Mouse (Mus musculus): ENCODE results near the gene Esr1. TPM values are rescaled to one million over a fixed set of nuclear protein-coding genes. Genes with fewer than 3 reads are reported as not detected.
"Not testable (repeated sequence)": the region's sequence is repeated elsewhere in the genome, so short reads cannot be mapped to it uniquely, and the experiment has no call there.

Esr1 gene
- polyA plus RNA-seq, 1 experiment = 0.90 TPM

- WGBS = 70% methylated on average over 6 of the region's 6 CpGs
- Histone ChIP-seq H3K27me3 (ENCODE audit: control insufficient read depth, insufficient read depth, low read length) (no peaks in the 10 kb centered on the region), H3K4me3 (ENCODE audit: low read depth, low read length) (no peak overlapping the region), H3K36me3 (ENCODE audit: control insufficient read depth, insufficient read depth, low read length) (no peaks in the 10 kb centered on the region), H3K27ac (ENCODE audit: insufficient read depth, low read depth, low read length) (no peak overlapping the region), H3K4me1 (ENCODE audit: control insufficient read depth, insufficient read depth, insufficient read length, low read length) (no peaks in the 10 kb centered on the region)
- TF ChIP-seq POLR2A (IDR thresholded peaks at IDR 0.05; ENCODE audit: low read depth, low read length) (no peak), CTCF (IDR thresholded peaks at IDR 0.05; ENCODE audit: extremely low read depth, insufficient read length, insufficient replicate concordance, low read depth, low read length) (no peak)
Observed at GRCm38 (mm10) chr10:4726141-4726540, 114.7 kb downstream of the Esr1 start.

GRCm38 (mm10) chr10:4732328-4732727, 120.9 kb downstream of the Esr1 start:
- Histone ChIP-seq H3K4me3 (ENCODE audit: low read depth, low read length) (no peak overlapping the region), H3K36me3 (ENCODE audit: control insufficient read depth, insufficient read depth, low read length) (no peaks in the 10 kb centered on the region), H3K4me1 (ENCODE audit: control insufficient read depth, insufficient read depth, insufficient read length, low read length) (no peaks in the 10 kb centered on the region), H3K27me3 (ENCODE audit: control insufficient read depth, insufficient read depth, low read length) (no peaks in the 10 kb centered on the region), H3K27ac (ENCODE audit: insufficient read depth, low read depth, low read length) (no peak overlapping the region)
- TF ChIP-seq POLR2A (IDR thresholded peaks at IDR 0.05; ENCODE audit: low read depth, low read length) (no peak), CTCF (IDR thresholded peaks at IDR 0.05; ENCODE audit: extremely low read depth, insufficient read length, insufficient replicate concordance, low read depth, low read length) (no peak)
- 63% methylated on average over 2 of the region's 2 CpGs for WGBS

GRCm38 (mm10) chr10:4733987-4734386, 122.6 kb downstream of the Esr1 start:
- WGBS = 34% methylated on average over 6 of the region's 6 CpGs
- Histone ChIP-seq H3K36me3 (ENCODE audit: control insufficient read depth, insufficient read depth, low read length) (no peaks in the 10 kb centered on the region), H3K4me3 (ENCODE audit: low read depth, low read length) (no peak overlapping the region), H3K4me1 (ENCODE audit: control insufficient read depth, insufficient read depth, insufficient read length, low read length) (no peaks in the 10 kb centered on the region), H3K27me3 (ENCODE audit: control insufficient read depth, insufficient read depth, low read length) (no peaks in the 10 kb centered on the region), H3K27ac (ENCODE audit: insufficient read depth, low read depth, low read length) (no peak overlapping the region)
- TF ChIP-seq POLR2A (IDR thresholded peaks at IDR 0.05; ENCODE audit: low read depth, low read length) = no peak
- no peak for TF ChIP-seq CTCF (IDR thresholded peaks at IDR 0.05; ENCODE audit: extremely low read depth, insufficient read length, insufficient replicate concordance, low read depth, low read length)

- Histone ChIP-seq H3K4me3 (ENCODE audit: low read depth, low read length) (no peak overlapping the region), H3K4me1 (ENCODE audit: control insufficient read depth, insufficient read depth, insufficient read length, low read length) (no peaks in the 10 kb centered on the region), H3K27me3 (ENCODE audit: control insufficient read depth, insufficient read depth, low read length) (no peaks in the 10 kb centered on the region; the same call in 1 of the 2 replicates), H3K36me3 (ENCODE audit: control insufficient read depth, insufficient read depth, low read length) (no peaks in the 10 kb centered on the region), H3K27ac (ENCODE audit: insufficient read depth, low read depth, low read length) (no peak overlapping the region)
- TF ChIP-seq POLR2A (IDR thresholded peaks at IDR 0.05; ENCODE audit: low read depth, low read length) (no peak), CTCF (IDR thresholded peaks at IDR 0.05; ENCODE audit: extremely low read depth, insufficient read length, insufficient replicate concordance, low read depth, low read length) (no peak)
- WGBS = 86% methylated on average over 2 of the region's 2 CpGs
Observed at GRCm38 (mm10) chr10:4734942-4735341, 123.5 kb downstream of the Esr1 start.

GRCm38 (mm10) chr10:4738311-4738710, 126.9 kb downstream of the Esr1 start:
- 66% methylated on average over 2 of the region's 2 CpGs for WGBS
- H3K27ac ChIP-seq (ENCODE audit: insufficient read depth, low read depth, low read length) = no peak overlapping the region
- TF ChIP-seq CTCF (IDR thresholded peaks at IDR 0.05; ENCODE audit: extremely low read depth, insufficient read length, insufficient replicate concordance, low read depth, low read length) = no peak
- TF ChIP-seq POLR2A (IDR thresholded peaks at IDR 0.05; ENCODE audit: low read depth, low read length) = no peak
- H3K4me3 ChIP-seq (ENCODE audit: low read depth, low read length) = no peak overlapping the region
- H3K4me1 ChIP-seq (ENCODE audit: control insufficient read depth, insufficient read depth, insufficient read length, low read length) = no peaks in the 10 kb centered on the region
- no peaks in the 10 kb centered on the region for H3K36me3 ChIP-seq (ENCODE audit: control insufficient read depth, insufficient read depth, low read length)
- no peaks in the 10 kb centered on the region; the same call in 1 of the 2 replicates for H3K27me3 ChIP-seq (ENCODE audit: control insufficient read depth, insufficient read depth, low read length)

- 35% methylated on average over 1 of the region's 1 CpGs for WGBS
- not testable (repeated sequence) for H3K36me3 ChIP-seq (ENCODE audit: control insufficient read depth, insufficient read depth, low read length); H3K4me3 ChIP-seq (ENCODE audit: low read depth, low read length); H3K27ac ChIP-seq (ENCODE audit: insufficient read depth, low read depth, low read length); H3K4me1 ChIP-seq (ENCODE audit: control insufficient read depth, insufficient read depth, insufficient read length, low read length); H3K27me3 ChIP-seq (ENCODE audit: control insufficient read depth, insufficient read depth, low read length)
Observed at GRCm38 (mm10) chr10:4751091-4751490, 139.7 kb downstream of the Esr1 start.

- H3K4me3 ChIP-seq (ENCODE audit: low read depth, low read length) = no peak overlapping the region
- no peak overlapping the region for H3K27ac ChIP-seq (ENCODE audit: insufficient read depth, low read depth, low read length)
- no peaks in the 10 kb centered on the region for H3K27me3 ChIP-seq (ENCODE audit: control insufficient read depth, insufficient read depth, low read length)
- WGBS = 87% methylated on average over 4 of the region's 4 CpGs
- H3K4me1 ChIP-seq (ENCODE audit: control insufficient read depth, insufficient read depth, insufficient read length, low read length) = no peaks in the 10 kb centered on the region
- TF ChIP-seq POLR2A (IDR thresholded peaks at IDR 0.05; ENCODE audit: low read depth, low read length) (no peak), CTCF (IDR thresholded peaks at IDR 0.05; ENCODE audit: extremely low read depth, insufficient read length, insufficient replicate concordance, low read depth, low read length) (no peak)
- H3K36me3 ChIP-seq (ENCODE audit: control insufficient read depth, insufficient read depth, low read length) = no peaks in the 10 kb centered on the region
Observed at GRCm38 (mm10) chr10:4752977-4753376, 141.6 kb downstream of the Esr1 start.

GRCm38 (mm10) chr10:4775541-4775940, 164.1 kb downstream of the Esr1 start:
- no peaks in the 10 kb centered on the region for H3K4me1 ChIP-seq (ENCODE audit: control insufficient read depth, insufficient read depth, insufficient read length, low read length)
- H3K36me3 ChIP-seq (ENCODE audit: control insufficient read depth, insufficient read depth, low read length) = no peaks in the 10 kb centered on the region
- no peak overlapping the region for H3K4me3 ChIP-seq (ENCODE audit: low read depth, low read length)
- H3K27ac ChIP-seq (ENCODE audit: insufficient read depth, low read depth, low read length) = no peak overlapping the region
- 78% methylated on average over 3 of the region's 3 CpGs for WGBS
- no peaks in the 10 kb centered on the region for H3K27me3 ChIP-seq (ENCODE audit: control insufficient read depth, insufficient read depth, low read length)
- TF ChIP-seq CTCF (IDR thresholded peaks at IDR 0.05; ENCODE audit: extremely low read depth, insufficient read length, insufficient replicate concordance, low read depth, low read length) (no peak), POLR2A (IDR thresholded peaks at IDR 0.05; ENCODE audit: low read depth, low read length) (no peak)

Measured in small intestine, adult 2 months (tissue).